20 mouse cellular contexts compared by ENCODE assay signal in genomic region chr2:68886661-68887060, GRCm38 (mm10). TPM values are rescaled to one million over a fixed set of nuclear protein-coding genes. Genes with fewer than 3 reads are reported as not detected.
A peak's percentile ranks its signal among the peaks of the same experiment; 100 is the strongest.
DNase-seq lines count a peak whose midpoint lies in the region; ATAC-seq and TF ChIP-seq lines count a peak whose summit lies in the region.
"Had no signal": no experiment of that assay in that cellular context is flagged by ENCODE, and none has a peak within 500 bp of the region (broad histone marks: within the 10 kb centered on the region; RNA-seq: fewer than 3 reads in every experiment).

No protein-coding gene starts in this region.

- ATAC-seq in megakaryocyte progenitor cell, adult 5-6 weeks (replicated peaks; ENCODE audit: poor library complexity), result no peak
- ATAC-seq: hindbrain, embryonic 16.5 days; intestine, postnatal 0 days; midbrain, embryonic 16.5 days; Patski had no signal

- H3K27me3 ChIP-seq in E14TG2a.4 (ENCODE audit: insufficient read depth, low read length) (no peaks in the 10 kb centered on the region), myocyte (ENCODE audit: control insufficient read depth, insufficient read depth, insufficient read length) (no peaks in the 10 kb centered on the region)
- H3K27me3 ChIP-seq: CH12.LX; embryonic facial prominence, embryonic 15.5 days; Patski had no signal

- H3ac ChIP-seq in myocyte (ENCODE audit: control insufficient read depth, insufficient read length), result no peak overlapping the region

- DNase-seq in gastrocnemius, postnatal 14 days, result peak; percentile 18
- DNase-seq in gastrocnemius, postnatal 4 days (ENCODE audit: low spot score in 2 of 2), result no peak
- DNase-seq in ZHBTc4 (ENCODE audit: low read depth, low spot score), result peak; percentile 31
- DNase-seq in cerebellum, adult 8-10 months, result no peak
- DNase-seq: adrenal gland, postnatal 14 days; cerebellum, postnatal 14 days; heart, postnatal 36 days; liver; spleen, adult 18-20 months; thymus, postnatal 36 days had no signal

- no peaks in the 10 kb centered on the region for H3K9me3 ChIP-seq in E14TG2a.4 (ENCODE audit: low read length)
- H3K9me3 ChIP-seq: embryonic facial prominence, embryonic 15.5 days; forebrain, embryonic 10.5 days had no signal

- H3K4me2 ChIP-seq in myocyte (ENCODE audit: low read depth), result peak overlapping the region; percentile 57
- H3K4me2 ChIP-seq: embryonic facial prominence, embryonic 15.5 days had no signal

- H3K79me2 ChIP-seq in myocyte (ENCODE audit: control insufficient read depth, insufficient read depth), result peaks cover 83% of the 10 kb centered on the region

- H3K4me3 ChIP-seq in E14TG2a.4 (replicated peaks; ENCODE audit: low read length) (0 out of 2 replicates have a peak overlapping the region, but pooled peaks have one; percentile 7), myocyte (no peak overlapping the region)
- H3K4me3 ChIP-seq: embryonic facial prominence, embryonic 15.5 days; forebrain, embryonic 10.5 days had no signal

- H3K36me3 ChIP-seq in E14TG2a.4 (ENCODE audit: insufficient read depth, low read length), result no peaks in the 10 kb centered on the region
- H3K36me3 ChIP-seq in myocyte (ENCODE audit: control insufficient read depth, insufficient read depth), result no peaks in the 10 kb centered on the region
- H3K36me3 ChIP-seq: embryonic facial prominence, embryonic 15.5 days; forebrain, embryonic 10.5 days had no signal

- intact Hi-C loops in gastrocnemius, postnatal 14 days (cut with DNase I; ENCODE audit: low total_unique reads), result no loop called here

- H3K4me1 ChIP-seq in E14TG2a.4 (replicated peaks; ENCODE audit: low read depth, low read length), result peaks cover 54% of the 10 kb centered on the region

- TF ChIP-seq POLR2A in myocyte (IDR thresholded peaks at IDR 0.05; ENCODE audit: insufficient read length, low read depth), result no peak

- TF ChIP-seq CTCF in E14TG2a.4 (conservative IDR thresholded peaks at IDR 0.05; ENCODE audit: low read length), result no peak

TF ChIP-seq in myocyte, 11 proteins besides CTCF, POLR2A, EP300 and RAD21:
- TF ChIP-seq MAX (IDR thresholded peaks at IDR 0.05; ENCODE audit: low read depth), result no peak
- no peak for TF ChIP-seq MYOD1 (IDR thresholded peaks at IDR 0.05; ENCODE audit: control insufficient read depth in 1 of 3, insufficient read length in 2 of 3, low read depth in 2 of 3)
- TF ChIP-seq USF1 (IDR thresholded peaks at IDR 0.05; ENCODE audit: low read depth), result no peak
- TF ChIP-seq TCF12 (IDR thresholded peaks at IDR 0.05; ENCODE audit: insufficient read depth, poor library complexity, severe bottlenecking), result no peak
- TF ChIP-seq MYOG (IDR thresholded peaks at IDR 0.05; ENCODE audit: control insufficient read depth in 1 of 3, insufficient read depth in 1 of 3, insufficient read length in 2 of 3, low read depth in 2 of 3), result no peak
- no peak for TF ChIP-seq CEBPB (IDR thresholded peaks at IDR 0.05; ENCODE audit: insufficient read depth, poor library complexity, severe bottlenecking)
- TF ChIP-seq E2F4 (IDR thresholded peaks at IDR 0.05; ENCODE audit: insufficient read depth), result no peak
TF ChIP-seq in myocyte: peak in this region for 0.

RNA-seq across cellular contexts. Expression of gene Cers6, which starts 25.4 kb away (rescaled TPM):
- total RNA-seq in gastrocnemius, postnatal 14 days (2021), result 1 to 10 TPM; 3.5 to 3.8 TPM
- total RNA-seq in gastrocnemius, postnatal 4 days (2021), result 10 to 100 TPM; 11.4 to 11.7 TPM
- polyA plus RNA-seq in myocyte (2012; fragmentation: generic; extraction: Trizol), result 16.5 TPM
- total RNA-seq in megakaryocyte progenitor cell, adult 5-6 weeks (2015), result 78.2 and 79.0 TPM in 2 replicates
- total RNA-seq in megakaryocyte progenitor cell, adult 5-6 weeks (2017), result 28.8 and 36.5 TPM in 2 replicates
- total RNA-seq: CH12.LX had no signal

Comparison
In these comparisons a context has a peak if more than half of its experiments do, and no peak if none do; other contexts are left out.
1. DNase-seq: peak in gastrocnemius, postnatal 14 days (single experiment) and ZHBTc4 (single experiment); none in gastrocnemius, postnatal 4 days (0 of 2) and cerebellum, adult 8-10 months (single experiment).